Mouse (Mus musculus) E14TG2a.4 (cell line): ENCODE results near the gene Vgll1.

Experiments used
- H3K27me3 ChIP-seq: 2 replicates; pipeline ENCODE4 v1.6.1; 2014; ENCODE audit warnings: low read length, control low read depth; ENCODE audit not compliant: insufficient read depth
- H3K36me3 ChIP-seq: 2 replicates; pipeline ENCODE4 v1.6.1; 2014; ENCODE audit warnings: low read length, control low read depth; ENCODE audit not compliant: insufficient read depth
- H3K4me1 ChIP-seq: replicated peaks from 2 replicates; pipeline ENCODE4 v1.6.1; 2014; ENCODE audit warnings: low read depth, low read length, control low read depth
- H3K4me3 ChIP-seq: replicated peaks from 2 replicates; pipeline ENCODE4 v1.5.1; 2014; ENCODE audit warnings: mild to moderate bottlenecking, low read length
- H3K9me3 ChIP-seq: 2 replicates; pipeline ENCODE4 v1.6.1; 2014; ENCODE audit warnings: low read length, control low read depth
- CTCF ChIP-seq: conservative IDR thresholded peaks from 2 replicates; pipeline ENCODE4 v1.5.1; 2014; ENCODE audit warnings: low read length
- NANOG ChIP-seq: IDR thresholded peaks from 2 replicates; pipeline ENCODE4 v1.6.1; 2014; ENCODE audit warnings: borderline replicate concordance, low read length, mixed read lengths
- POU5F1 ChIP-seq: IDR thresholded peaks from 2 replicates; pipeline ENCODE4 v1.6.1; 2014; ENCODE audit warnings: low read length, borderline replicate concordance

Gene Vgll1

GRCm38 (mm10) chrX:57118143-57118542 is 30.2 kb downstream of the Vgll1 start:
- Histone ChIP-seq H3K9me3 (no peaks in the 10 kb centered on the region), H3K36me3 (no peaks in the 10 kb centered on the region), H3K4me3 (no peak overlapping the region), H3K4me1 (no peaks in the 10 kb centered on the region; the same call in 1 of the 2 replicates), H3K27me3 (no peaks in the 10 kb centered on the region)
- TF ChIP-seq POU5F1 (no peak), NANOG (no peak), CTCF (no peak)

DNA sequence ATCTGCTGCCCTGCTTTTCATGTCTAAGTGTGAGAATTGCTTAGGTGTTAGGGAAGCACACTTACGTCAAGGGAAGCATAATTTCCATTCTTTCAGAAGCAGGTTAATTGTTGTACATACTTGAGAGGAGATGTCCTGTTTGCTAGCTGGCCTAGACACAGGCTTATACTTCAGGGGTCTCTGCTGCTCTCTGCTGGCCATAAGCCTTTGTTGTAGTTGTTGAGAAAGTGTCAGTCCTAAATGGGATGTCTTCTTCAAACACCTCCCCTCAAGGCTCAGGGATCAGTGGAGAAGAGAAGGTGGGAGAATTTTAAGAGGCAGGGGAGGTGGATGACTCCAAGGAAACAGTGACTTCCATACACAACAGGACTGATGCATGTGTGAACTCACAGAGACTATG is 32.9 kb downstream of the Vgll1 start:
- Histone ChIP-seq H3K4me3 (no peak overlapping the region), H3K4me1 (no peaks in the 10 kb centered on the region), H3K9me3 (peaks cover 11% of the 10 kb centered on the region), H3K36me3 (no peaks in the 10 kb centered on the region), H3K27me3 (no peaks in the 10 kb centered on the region)
- TF ChIP-seq NANOG (no peak), POU5F1 (no peak), CTCF (no peak)

DNA sequence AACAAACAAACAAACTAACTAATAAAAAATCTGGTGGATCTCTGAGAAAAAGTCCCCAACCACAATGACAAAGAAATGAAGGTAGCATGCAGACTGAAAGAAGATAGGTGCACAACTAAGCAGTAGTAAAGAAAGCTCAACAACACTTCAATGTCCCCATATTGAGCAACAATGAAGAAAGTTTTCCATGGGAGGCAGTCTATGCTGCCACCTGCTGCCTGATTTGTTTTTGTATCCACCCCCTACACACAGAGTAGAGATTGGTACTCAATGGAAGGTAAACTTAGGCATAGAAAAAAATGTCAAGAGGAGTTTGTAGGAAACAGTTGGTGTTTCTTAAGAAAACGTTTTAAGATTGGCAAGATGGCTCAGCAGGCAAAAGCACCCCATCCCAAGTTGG is 42.7 kb downstream of the Vgll1 start:
- TF ChIP-seq POU5F1 (no peak), NANOG (no peak), CTCF (no peak)
- Histone ChIP-seq H3K27me3 (no peaks in the 10 kb centered on the region), H3K4me3 (no peak overlapping the region), H3K4me1 (no peaks in the 10 kb centered on the region), H3K9me3 (peaks cover 8% of the 10 kb centered on the region), H3K36me3 (no peaks in the 10 kb centered on the region)

GRCm38 (mm10) chrX:57137627-57138026 is 49.7 kb downstream of the Vgll1 start:
- Histone ChIP-seq H3K4me1 (no peaks in the 10 kb centered on the region), H3K27me3 (no peaks in the 10 kb centered on the region), H3K4me3 (no peak overlapping the region), H3K9me3 (no peaks in the 10 kb centered on the region), H3K36me3 (no peaks in the 10 kb centered on the region)
- TF ChIP-seq POU5F1 (no peak), CTCF (no peak), NANOG (no peak)

GRCm38 (mm10) chrX:57153520-57153919 is 65.6 kb downstream of the Vgll1 start:
- H3K4me3 ChIP-seq = no peak overlapping the region
- H3K36me3 ChIP-seq = no peaks in the 10 kb centered on the region
- no peaks in the 10 kb centered on the region for H3K4me1 ChIP-seq
- H3K9me3 ChIP-seq = no peaks in the 10 kb centered on the region
- TF ChIP-seq NANOG = no peak
- H3K27me3 ChIP-seq = no peaks in the 10 kb centered on the region
